ENCODE assay signal across 25 mouse cellular contexts in the genomic region with DNA sequence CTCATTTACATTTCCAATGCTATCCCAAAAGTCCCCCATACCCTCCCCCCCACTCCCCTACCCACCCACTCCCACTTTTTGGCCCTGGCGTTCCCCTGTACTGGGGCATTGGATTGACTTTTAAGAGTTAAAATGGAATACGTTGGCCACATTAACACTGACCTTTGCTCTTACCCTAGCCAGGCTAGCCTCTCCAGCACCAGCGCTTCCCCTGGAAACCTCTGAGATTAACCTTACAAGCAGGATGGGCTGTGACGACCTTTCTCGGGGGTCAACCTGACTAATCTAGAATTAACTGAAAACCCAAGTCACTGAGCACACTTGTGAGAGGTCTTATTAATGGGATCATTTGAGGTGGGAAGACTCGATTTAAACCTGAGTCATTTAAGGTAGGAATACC. TPM values are rescaled to one million over a fixed set of nuclear protein-coding genes. Genes with fewer than 3 reads are reported as not detected.
A peak's percentile ranks its signal among the peaks of the same experiment; 100 is the strongest.
DNase-seq lines count a peak whose midpoint lies in the region; ATAC-seq lines count a peak whose summit lies in the region.
"Had no signal": no experiment of that assay in that cellular context is flagged by ENCODE, and none has a peak within 500 bp of the region (broad histone marks: within the 10 kb centered on the region; RNA-seq: fewer than 3 reads in every experiment).

No protein-coding gene starts in this region.

- H3K9me3 ChIP-seq in midbrain, embryonic 11.5 days (ENCODE audit: control insufficient read depth, low read length): no peaks in the 10 kb centered on the region
- no peaks in the 10 kb centered on the region for H3K9me3 ChIP-seq in midbrain, embryonic 14.5 days (ENCODE audit: control insufficient read depth, low read length)
- H3K9me3 ChIP-seq in kidney, embryonic 16.5 days (ENCODE audit: low read length): no peaks in the 10 kb centered on the region
- no peaks in the 10 kb centered on the region for H3K9me3 ChIP-seq in hindbrain, embryonic 10.5 days
- H3K9me3 ChIP-seq: embryonic facial prominence, embryonic 10.5 days; forebrain, embryonic 13.5 days; heart, embryonic 13.5 days; hindbrain, embryonic 12.5 days had no signal

- peak; percentile 68 for DNase-seq in heart, adult 11 months
- DNase-seq in heart, adult 18-20 months: no peak
- DNase-seq in midbrain, embryonic 11.5 days (ENCODE audit: low spot score, missing footprints): peak; percentile 47
- DNase-seq in midbrain, embryonic 14.5 days: no peak
- no peak for DNase-seq in hindbrain, embryonic 10.5 days (ENCODE audit: low spot score)
- no peak for DNase-seq in spleen, postnatal 36 days (ENCODE audit: low spot score in 2 of 2)
- DNase-seq: adrenal gland, postnatal 10 days; cerebellum, adult 11 months; cerebellum, adult 8-10 months; cerebellum, postnatal 25 days; forebrain, postnatal 0 days; gastrocnemius, postnatal 14 days; heart, postnatal 36 days had no signal

- no peak overlapping the region for H3K4me3 ChIP-seq in midbrain, embryonic 11.5 days (ENCODE audit: low read depth, low read length)
- H3K4me3 ChIP-seq in midbrain, embryonic 14.5 days (replicated peaks; ENCODE audit: low read depth, low read length): no peak overlapping the region
- H3K4me3 ChIP-seq in kidney, embryonic 16.5 days (ENCODE audit: low read length): no peak overlapping the region
- H3K4me3 ChIP-seq in hindbrain, embryonic 10.5 days: no peak overlapping the region
- H3K4me3 ChIP-seq: embryonic facial prominence, embryonic 10.5 days; forebrain, embryonic 13.5 days; heart, embryonic 13.5 days; hindbrain, embryonic 12.5 days had no signal

- H3K27ac ChIP-seq in midbrain, embryonic 11.5 days (ENCODE audit: low read depth, low read length): no peak overlapping the region
- H3K27ac ChIP-seq in midbrain, embryonic 14.5 days (replicated peaks; ENCODE audit: low read depth, low read length): no peak overlapping the region
- no peak overlapping the region for H3K27ac ChIP-seq in kidney, embryonic 16.5 days (ENCODE audit: low read length)
- no peak overlapping the region for H3K27ac ChIP-seq in hindbrain, embryonic 10.5 days
- H3K27ac ChIP-seq: embryonic facial prominence, embryonic 10.5 days; forebrain, embryonic 13.5 days; heart, embryonic 13.5 days; hindbrain, embryonic 12.5 days had no signal

- 43% methylated on average over 6 of the region's 6 CpGs for WGBS in midbrain, embryonic 11.5 days
- 37% methylated on average over 6 of the region's 6 CpGs for WGBS in midbrain, embryonic 14.5 days
- WGBS in kidney, embryonic 16.5 days: 59% methylated on average over 6 of the region's 6 CpGs
- WGBS in hindbrain, embryonic 10.5 days: 76% methylated on average over 6 of the region's 6 CpGs

- no peak overlapping the region for H3K9ac ChIP-seq in midbrain, embryonic 11.5 days (ENCODE audit: low read length)
- H3K9ac ChIP-seq in midbrain, embryonic 14.5 days (replicated peaks; ENCODE audit: low read length): no peak overlapping the region
- no peak overlapping the region for H3K9ac ChIP-seq in kidney, embryonic 16.5 days (replicated peaks; ENCODE audit: low read length)
- H3K9ac ChIP-seq: forebrain, embryonic 13.5 days; forebrain, postnatal 0 days; heart, embryonic 13.5 days; hindbrain, embryonic 12.5 days had no signal

- H3K4me2 ChIP-seq in midbrain, embryonic 11.5 days: no peak overlapping the region
- H3K4me2 ChIP-seq in midbrain, embryonic 14.5 days (ENCODE audit: low read length): no peak overlapping the region
- H3K4me2 ChIP-seq in kidney, embryonic 16.5 days (replicated peaks; ENCODE audit: low read depth, low read length): no peak overlapping the region
- H3K4me2 ChIP-seq: forebrain, embryonic 13.5 days; heart, embryonic 13.5 days; hindbrain, embryonic 12.5 days had no signal

- ATAC-seq in midbrain, embryonic 11.5 days (ENCODE audit: low FRiP score): no peak
- no peak for ATAC-seq in midbrain, embryonic 14.5 days (ENCODE audit: low FRiP score, low TSS enrichment)
- ATAC-seq in kidney, embryonic 16.5 days (ENCODE audit: low FRiP score, low TSS enrichment): peak; percentile 80; the same call in 1 of the 2 replicates
- ATAC-seq: forebrain, embryonic 13.5 days; forebrain, postnatal 0 days had no signal

- H3K36me3 ChIP-seq in midbrain, embryonic 11.5 days (ENCODE audit: control insufficient read depth, insufficient read depth, low read length): no peaks in the 10 kb centered on the region
- H3K36me3 ChIP-seq in midbrain, embryonic 14.5 days (ENCODE audit: control insufficient read depth, insufficient read depth, low read length): no peaks in the 10 kb centered on the region
- H3K36me3 ChIP-seq in kidney, embryonic 16.5 days (ENCODE audit: insufficient read depth, low read length): no peaks in the 10 kb centered on the region
- no peaks in the 10 kb centered on the region for H3K36me3 ChIP-seq in hindbrain, embryonic 10.5 days
- H3K36me3 ChIP-seq: embryonic facial prominence, embryonic 10.5 days; heart, embryonic 13.5 days; hindbrain, embryonic 12.5 days had no signal

- H3K27me3 ChIP-seq in midbrain, embryonic 11.5 days (ENCODE audit: control insufficient read depth, insufficient read depth, low read length): no peaks in the 10 kb centered on the region
- H3K27me3 ChIP-seq in midbrain, embryonic 14.5 days (ENCODE audit: control insufficient read depth, insufficient read depth, low read length): no peaks in the 10 kb centered on the region
- no peaks in the 10 kb centered on the region for H3K27me3 ChIP-seq in kidney, embryonic 16.5 days (ENCODE audit: insufficient read depth, low read length)
- no peaks in the 10 kb centered on the region for H3K27me3 ChIP-seq in hindbrain, embryonic 10.5 days (ENCODE audit: insufficient read depth, poor library complexity, severe bottlenecking)
- H3K27me3 ChIP-seq: forebrain, embryonic 13.5 days; heart, embryonic 13.5 days; hindbrain, embryonic 12.5 days had no signal

- H3K4me1 ChIP-seq in midbrain, embryonic 11.5 days (ENCODE audit: control insufficient read depth, insufficient read depth, low read length): no peaks in the 10 kb centered on the region
- 0 out of 2 replicates have a peak, but pooled peaks cover 4% of the 10 kb centered on the region for H3K4me1 ChIP-seq in midbrain, embryonic 14.5 days (ENCODE audit: control insufficient read depth, insufficient read depth, low read length)
- no peaks in the 10 kb centered on the region for H3K4me1 ChIP-seq in kidney, embryonic 16.5 days (ENCODE audit: insufficient read depth, low read length)
- H3K4me1 ChIP-seq in hindbrain, embryonic 10.5 days (replicated peaks): no peaks in the 10 kb centered on the region
- H3K4me1 ChIP-seq: embryonic facial prominence, embryonic 10.5 days; forebrain, embryonic 13.5 days; hindbrain, embryonic 12.5 days had no signal

RNA-seq across cellular contexts. Expression of a gene that starts 31.8 kb away (rescaled TPM):
- not detected for total RNA-seq in heart, adult 18-20 months (2021)
- 0.33 TPM in 1 of 2 replicates, not detected in the other for polyA plus RNA-seq in midbrain, embryonic 11.5 days (2014; fragmentation: Nextera tagmentation; extraction: Ambion mirVana)
- polyA plus RNA-seq in midbrain, embryonic 14.5 days (2014; fragmentation: Nextera tagmentation; extraction: Ambion mirVana): 0.34 TPM in 1 of 2 replicates, not detected in the other
- polyA plus RNA-seq in kidney, embryonic 16.5 days (2015; fragmentation: Nextera tagmentation; extraction: Ambion mirVana): not detected in 2 replicates
- polyA plus RNA-seq in hindbrain, embryonic 10.5 days (2016; fragmentation: Nextera tagmentation; extraction: Ambion mirVana): 0.12 TPM in 1 of 2 replicates, not detected in the other
- total RNA-seq: adrenal gland, postnatal 10 days; adrenal gland, postnatal 4 days; forebrain, postnatal 0 days; gastrocnemius, adult 18-20 months; gastrocnemius, postnatal 14 days; heart, postnatal 36 days; MEL had no signal
- polyA plus RNA-seq: C2C12; cortical plate, adult 2 months; embryonic facial prominence, embryonic 14.5 days; forebrain, embryonic 13.5 days; forebrain, postnatal 0 days; heart, embryonic 13.5 days; heart, postnatal 0 days had no signal

Comparison
In these comparisons a context has a peak if more than half of its experiments do, and no peak if none do; other contexts are left out.
1. DNase-seq: peak in heart, adult 11 months (single experiment) and midbrain, embryonic 11.5 days (single experiment); none in heart, adult 18-20 months (0 of 2), midbrain, embryonic 14.5 days (single experiment), hindbrain, embryonic 10.5 days (single experiment) and spleen, postnatal 36 days (0 of 2).